In the genomic region with DNA sequence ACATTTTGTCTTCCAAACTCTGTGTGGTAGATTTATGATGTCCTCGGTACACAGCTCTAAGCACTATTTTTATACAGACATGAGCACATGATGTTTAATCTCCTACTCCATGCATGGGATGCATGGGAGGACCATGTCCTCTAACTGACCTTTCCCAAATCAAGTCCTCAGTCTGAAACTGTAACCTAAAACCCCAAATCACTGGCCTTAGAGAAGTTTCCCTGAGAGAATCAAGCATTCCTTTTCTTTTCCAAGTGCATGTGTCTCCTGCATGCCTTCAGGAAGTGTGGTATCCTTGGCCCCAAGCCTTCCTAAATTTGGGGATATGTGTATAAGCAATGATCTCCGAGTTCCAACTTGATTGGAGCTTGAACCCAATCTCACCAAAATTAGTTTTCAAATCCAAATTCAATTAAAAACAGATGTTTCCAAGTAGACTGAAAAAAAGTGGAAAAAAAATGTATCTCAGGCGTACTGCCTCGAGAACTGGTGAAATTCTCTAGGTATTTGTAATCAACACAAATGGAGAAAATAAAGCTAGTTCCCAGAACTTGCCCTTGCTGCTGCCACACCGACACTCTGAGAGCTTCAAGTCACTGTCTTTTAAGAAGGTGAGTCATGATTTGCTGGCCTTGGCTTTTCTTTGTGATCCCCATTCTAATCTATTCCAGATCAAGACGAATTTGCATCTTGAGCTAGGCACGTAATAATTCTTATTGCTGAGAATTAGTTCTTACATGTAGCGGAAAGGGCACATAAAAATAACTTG, we compare ENCODE assay signal across 29 mouse cellular contexts.
A peak's percentile ranks its signal among the peaks of the same experiment; 100 is the strongest.
DNase-seq lines count a peak whose midpoint lies in the region; ATAC-seq lines count a peak whose summit lies in the region.
"Had no signal": no experiment of that assay in that cellular context is flagged by ENCODE, and none has a peak within 500 bp of the region (broad histone marks: within the 10 kb centered on the region; RNA-seq: fewer than 3 reads in every experiment).

No protein-coding gene starts in this region.

- H3K9ac ChIP-seq in embryonic facial prominence, embryonic 15.5 days, result no peak overlapping the region
- H3K9ac ChIP-seq in limb, embryonic 11.5 days (ENCODE audit: low read length), result no peak overlapping the region
- H3K9ac ChIP-seq: heart, embryonic 13.5 days; hindbrain, embryonic 14.5 days; liver, embryonic 15.5 days; lung, embryonic 14.5 days; stomach, embryonic 15.5 days had no signal

- WGBS in embryonic facial prominence, embryonic 10.5 days, result 53% methylated on average over 8 of the region's 8 CpGs
- 44% methylated on average over 8 of the region's 8 CpGs for WGBS in embryonic facial prominence, embryonic 15.5 days
- 26% methylated on average over 8 of the region's 8 CpGs for WGBS in limb, embryonic 11.5 days

- no peaks in the 10 kb centered on the region for H3K36me3 ChIP-seq in embryonic facial prominence, embryonic 10.5 days (replicated peaks)
- H3K36me3 ChIP-seq in embryonic facial prominence, embryonic 15.5 days, result no peaks in the 10 kb centered on the region
- no peaks in the 10 kb centered on the region for H3K36me3 ChIP-seq in limb, embryonic 11.5 days (ENCODE audit: control insufficient read depth, insufficient read depth, low read length)
- H3K36me3 ChIP-seq: heart, embryonic 13.5 days; liver, embryonic 15.5 days; stomach, embryonic 15.5 days had no signal

- H3K4me3 ChIP-seq in embryonic facial prominence, embryonic 10.5 days, result no peak overlapping the region
- no peak overlapping the region for H3K4me3 ChIP-seq in embryonic facial prominence, embryonic 15.5 days (replicated peaks)
- no peak overlapping the region for H3K4me3 ChIP-seq in limb, embryonic 11.5 days (ENCODE audit: low read depth, low read length)
- H3K4me3 ChIP-seq: heart, embryonic 13.5 days; liver, embryonic 15.5 days; stomach, embryonic 15.5 days had no signal

- H3K9me3 ChIP-seq in embryonic facial prominence, embryonic 10.5 days, result no peaks in the 10 kb centered on the region
- H3K9me3 ChIP-seq in embryonic facial prominence, embryonic 15.5 days (replicated peaks), result no peaks in the 10 kb centered on the region
- H3K9me3 ChIP-seq in limb, embryonic 11.5 days (ENCODE audit: control insufficient read depth, low read length), result no peaks in the 10 kb centered on the region
- H3K9me3 ChIP-seq: heart, embryonic 13.5 days; liver, embryonic 15.5 days; stomach, embryonic 15.5 days had no signal

- ATAC-seq in embryonic facial prominence, embryonic 15.5 days (ENCODE audit: insufficient number of reproducible peaks, low FRiP score, low TSS enrichment, low read depth), result peak; percentile 39; the same call in 1 of the 2 replicates
- ATAC-seq in limb, embryonic 11.5 days (ENCODE audit: insufficient number of reproducible peaks, low FRiP score, low TSS enrichment, low read depth), result no peak
- ATAC-seq: forebrain, embryonic 14.5 days; inflammation-experienced regulatory T-cells, adult 6 months; midbrain, embryonic 16.5 days had no signal

- H3K27ac ChIP-seq in embryonic facial prominence, embryonic 10.5 days (replicated peaks), result peak overlapping the region; percentile 55
- H3K27ac ChIP-seq in embryonic facial prominence, embryonic 15.5 days (replicated peaks), result no peak overlapping the region
- H3K27ac ChIP-seq in limb, embryonic 11.5 days (replicated peaks; ENCODE audit: low read depth, low read length), result peak overlapping the region; percentile 70; the same call in 1 of the 2 replicates
- H3K27ac ChIP-seq: heart, embryonic 13.5 days; hindbrain, embryonic 14.5 days; liver, embryonic 15.5 days; stomach, embryonic 15.5 days had no signal

- H3K4me2 ChIP-seq in embryonic facial prominence, embryonic 15.5 days (replicated peaks), result no peak overlapping the region
- H3K4me2 ChIP-seq in limb, embryonic 11.5 days (ENCODE audit: low read depth, severe bottlenecking), result no peak overlapping the region
- H3K4me2 ChIP-seq: heart, embryonic 13.5 days; hindbrain, embryonic 14.5 days; liver, embryonic 15.5 days; lung, embryonic 14.5 days; midbrain, embryonic 11.5 days; stomach, embryonic 15.5 days had no signal

- H3K4me1 ChIP-seq in embryonic facial prominence, embryonic 10.5 days, result peaks cover 30% of the 10 kb centered on the region
- H3K4me1 ChIP-seq in embryonic facial prominence, embryonic 15.5 days, result no peaks in the 10 kb centered on the region
- peaks cover 19% of the 10 kb centered on the region; the same call in 1 of the 2 replicates for H3K4me1 ChIP-seq in limb, embryonic 11.5 days (ENCODE audit: control insufficient read depth, insufficient read depth, low read length)
- H3K4me1 ChIP-seq: liver, embryonic 15.5 days; stomach, embryonic 15.5 days had no signal

- H3K27me3 ChIP-seq in embryonic facial prominence, embryonic 10.5 days (replicated peaks; ENCODE audit: low read depth, poor library complexity, severe bottlenecking), result no peaks in the 10 kb centered on the region; the same call in 1 of the 2 replicates
- 0 out of 2 replicates have a peak, but pooled peaks cover 3% of the 10 kb centered on the region for H3K27me3 ChIP-seq in embryonic facial prominence, embryonic 15.5 days
- H3K27me3 ChIP-seq in limb, embryonic 11.5 days (ENCODE audit: control insufficient read depth, insufficient read depth, low read length), result no peaks in the 10 kb centered on the region
- H3K27me3 ChIP-seq: CH12.LX; heart, embryonic 13.5 days; liver, embryonic 15.5 days; stomach, embryonic 15.5 days had no signal

- peak; percentile 77 for DNase-seq in NIH3T3 (ENCODE audit: low read depth)
- peak; percentile 32 for DNase-seq in embryonic facial prominence, embryonic 10.5 days (ENCODE audit: low spot score)
- DNase-seq in limb, embryonic 11.5 days (ENCODE audit: low spot score), result peak; percentile 35
- DNase-seq in cerebellum, adult 8-10 months, result no peak
- no peak for DNase-seq in left cerebral cortex, adult 9 months (ENCODE audit: low spot score in 2 of 2)
- no peak for DNase-seq in gastrocnemius, adult 18-20 months (ENCODE audit: low spot score)
- DNase-seq in left cerebral cortex, postnatal 25 days (ENCODE audit: low spot score in 2 of 2), result no peak
- DNase-seq: adrenal gland, postnatal 25 days; cerebellum, adult 11-12 months; cerebellum, postnatal 14 days; heart, postnatal 10 days; kidney, adult 11 months; kidney, postnatal 4 days; layer of hippocampus, postnatal 36 days; liver; lung, embryonic 14.5 days; lung, postnatal 36 days; right cerebral cortex, postnatal 25 days; thymus, postnatal 14 days had no signal

- intact Hi-C loops in left cerebral cortex, postnatal 25 days (cut with DNase I), result no loop called here

Comparison
In these comparisons a context has a peak if more than half of its experiments do, and no peak if none do; other contexts are left out.
1. DNase-seq: peak in NIH3T3 (single experiment), embryonic facial prominence, embryonic 10.5 days (single experiment) and limb, embryonic 11.5 days (single experiment); none in cerebellum, adult 8-10 months (single experiment), left cerebral cortex, adult 9 months (0 of 2), gastrocnemius, adult 18-20 months (single experiment) and left cerebral cortex, postnatal 25 days (0 of 2).